In genomic region chr19:41724831-41725470, GRCm38 (mm10) we compare ENCODE assay signal across 11 mouse cellular contexts. TPM values are rescaled to one million over a fixed set of nuclear protein-coding genes. Genes with fewer than 3 reads are reported as not detected.
DNase-seq lines count a peak whose midpoint lies in the region; ATAC-seq and TF ChIP-seq lines count a peak whose summit lies in the region.
"Had no signal": no experiment of that assay in that cellular context is flagged by ENCODE, and none has a peak within 500 bp of the region (broad histone marks: within the 10 kb centered on the region; RNA-seq: fewer than 3 reads in every experiment).

No protein-coding gene starts in this region.

- peaks cover 7% of the 10 kb centered on the region; the same call in 1 of the 2 replicates for H3K4me1 ChIP-seq in stomach, embryonic 14.5 days (ENCODE audit: control insufficient read depth, insufficient read depth, low read length)
- no peaks in the 10 kb centered on the region for H3K4me1 ChIP-seq in stomach, postnatal 0 days (replicated peaks; ENCODE audit: control insufficient read depth, insufficient read depth)
- peaks cover 31% of the 10 kb centered on the region for H3K4me1 ChIP-seq in hindbrain, embryonic 10.5 days (replicated peaks)
- H3K4me1 ChIP-seq in midbrain, embryonic 15.5 days: peaks cover 15% of the 10 kb centered on the region

- H3K4me3 ChIP-seq in stomach, embryonic 14.5 days (ENCODE audit: low read depth, low read length): no peak overlapping the region
- H3K4me3 ChIP-seq in stomach, postnatal 0 days (ENCODE audit: low read depth, low read length): no peak overlapping the region
- no peak overlapping the region for H3K4me3 ChIP-seq in hindbrain, embryonic 10.5 days
- H3K4me3 ChIP-seq in midbrain, embryonic 15.5 days: no peak overlapping the region

- no peak overlapping the region for H3K4me2 ChIP-seq in stomach, embryonic 14.5 days (replicated peaks; ENCODE audit: low read depth, low read length)
- H3K4me2 ChIP-seq in stomach, postnatal 0 days (replicated peaks; ENCODE audit: low read depth): no peak overlapping the region
- H3K4me2 ChIP-seq in midbrain, embryonic 15.5 days: no peak overlapping the region

- ATAC-seq in stomach, embryonic 14.5 days (ENCODE audit: insufficient number of reproducible peaks, insufficient read depth, low FRiP score, low read depth): peak; percentile 58; the same call in 1 of the 2 replicates
- ATAC-seq in stomach, postnatal 0 days (ENCODE audit: low FRiP score, low TSS enrichment): no peak
- ATAC-seq in midbrain, embryonic 15.5 days (replicated peaks): peak; percentile 61
- ATAC-seq: Patski had no signal

- no peaks in the 10 kb centered on the region for H3K9me3 ChIP-seq in stomach, embryonic 14.5 days (ENCODE audit: control insufficient read depth, low read depth, low read length)
- no peaks in the 10 kb centered on the region for H3K9me3 ChIP-seq in stomach, postnatal 0 days (ENCODE audit: control insufficient read depth, low read length)
- H3K9me3 ChIP-seq in hindbrain, embryonic 10.5 days: no peaks in the 10 kb centered on the region
- H3K9me3 ChIP-seq in midbrain, embryonic 15.5 days: no peaks in the 10 kb centered on the region

- 38% methylated on average over 9 of the region's 9 CpGs for WGBS in stomach, embryonic 14.5 days
- 38% methylated on average over 9 of the region's 9 CpGs for WGBS in stomach, postnatal 0 days
- WGBS in hindbrain, embryonic 10.5 days: 35% methylated on average over 9 of the region's 9 CpGs
- 23% methylated on average over 9 of the region's 9 CpGs for WGBS in midbrain, embryonic 15.5 days

- no peak overlapping the region for H3K9ac ChIP-seq in stomach, embryonic 14.5 days (replicated peaks; ENCODE audit: low read depth, low read length)
- H3K9ac ChIP-seq in stomach, postnatal 0 days (ENCODE audit: low read length): no peak overlapping the region
- H3K9ac ChIP-seq in midbrain, embryonic 15.5 days: no peak overlapping the region

- no peaks in the 10 kb centered on the region for H3K27me3 ChIP-seq in stomach, embryonic 14.5 days (ENCODE audit: control insufficient read depth, insufficient read depth, low read length)
- H3K27me3 ChIP-seq in stomach, postnatal 0 days (ENCODE audit: control insufficient read depth, insufficient read depth, low read length): no peaks in the 10 kb centered on the region
- H3K27me3 ChIP-seq in hindbrain, embryonic 10.5 days (ENCODE audit: insufficient read depth, poor library complexity, severe bottlenecking): peaks cover 71% of the 10 kb centered on the region
- H3K27me3 ChIP-seq in midbrain, embryonic 15.5 days (replicated peaks): no peaks in the 10 kb centered on the region

- no peak overlapping the region for H3K27ac ChIP-seq in stomach, embryonic 14.5 days (ENCODE audit: low read length)
- H3K27ac ChIP-seq in stomach, postnatal 0 days (replicated peaks): no peak overlapping the region
- H3K27ac ChIP-seq in hindbrain, embryonic 10.5 days: no peak overlapping the region
- H3K27ac ChIP-seq in midbrain, embryonic 15.5 days: peak overlapping the region; percentile 66
- H3K27ac ChIP-seq: macrophage had no signal

- TF ChIP-seq EP300 in stomach, postnatal 0 days (optimal IDR thresholded peaks at IDR 0.05): no peak

- no peaks in the 10 kb centered on the region for H3K36me3 ChIP-seq in stomach, embryonic 14.5 days (ENCODE audit: control insufficient read depth, insufficient read depth, low read length)
- no peaks in the 10 kb centered on the region for H3K36me3 ChIP-seq in stomach, postnatal 0 days (ENCODE audit: control insufficient read depth, insufficient read depth, low read length)
- H3K36me3 ChIP-seq in hindbrain, embryonic 10.5 days: peaks cover 29% of the 10 kb centered on the region
- H3K36me3 ChIP-seq in midbrain, embryonic 15.5 days (replicated peaks): no peaks in the 10 kb centered on the region

- TF ChIP-seq CTCF in stomach, postnatal 0 days (IDR thresholded peaks at IDR 0.05; ENCODE audit: low read depth): no peak

- no peak for DNase-seq in stomach, postnatal 0 days (ENCODE audit: low spot score)
- DNase-seq in hindbrain, embryonic 10.5 days (ENCODE audit: low spot score): peak; percentile 60
- DNase-seq in yolk sac, embryonic 10.5 days (ENCODE audit: low spot score): peak; percentile 16
- DNase-seq in layer of hippocampus, postnatal 25 days (ENCODE audit: extremely low spot score in 1 of 2, low spot score in 1 of 2): no peak
- DNase-seq in cerebellum, adult 9-10 months: no peak
- DNase-seq in ovary, adult 18-20 months (ENCODE audit: low spot score): no peak
- DNase-seq: cerebellum, adult 8-10 months had no signal

RNA-seq across cellular contexts. Expression of gene Slit1, which starts 18.5 kb away (rescaled TPM):
- 1.00 and 1.4 TPM in 2 replicates for polyA plus RNA-seq in stomach, embryonic 14.5 days (2014; fragmentation: Nextera tagmentation; extraction: Ambion mirVana)
- 0.25 and 0.28 TPM in 2 replicates for polyA plus RNA-seq in stomach, postnatal 0 days (2015; fragmentation: Nextera tagmentation; extraction: Ambion mirVana)
- polyA plus RNA-seq in hindbrain, embryonic 10.5 days (2016; fragmentation: Nextera tagmentation; extraction: Ambion mirVana): 13.9 and 18.0 TPM in 2 replicates
- 23.9 and 26.7 TPM in 2 replicates for polyA plus RNA-seq in midbrain, embryonic 15.5 days (2015; fragmentation: Nextera tagmentation; extraction: Ambion mirVana)
- 100 to 1,000 TPM; 180 to 224 TPM for total RNA-seq in layer of hippocampus, postnatal 25 days (2021)

Comparison
In these comparisons a context has a peak if more than half of its experiments do, and no peak if none do; other contexts are left out.
1. DNase-seq: peak in hindbrain, embryonic 10.5 days (single experiment) and yolk sac, embryonic 10.5 days (single experiment); none in stomach, postnatal 0 days (single experiment), layer of hippocampus, postnatal 25 days (0 of 2), cerebellum, adult 9-10 months (single experiment) and ovary, adult 18-20 months (single experiment).